Mouse (Mus musculus) forebrain, postnatal 0 days (tissue): ENCODE data around the gene Pgls. TPM values are rescaled to one million over a fixed set of nuclear protein-coding genes. Genes with fewer than 3 reads are reported as not detected.

ENCODE experiments used
- ATAC-seq: fragments of 200-750 bp; cut with Nextera tagmentation; 2 replicates; pipeline ENCODE4 v1.8.0; 2017; ENCODE audit warnings: mild to moderate bottlenecking, moderate library complexity
- DNase-seq: peaks from one replicate; pipeline ENCODE4 v3.0.0-alpha.2; 2015
- H3K27ac ChIP-seq: fragments of 300-500 bp; sonication (generic); 2 replicates; pipeline ENCODE4 v1.5.1; 2014; ENCODE audit warnings: low read depth, mild to moderate bottlenecking, antibody characterized with exemption, low read length, moderate library complexity, mixed read lengths
- H3K27me3 ChIP-seq: fragments of 300-500 bp; sonication (generic); 2 replicates; pipeline ENCODE4 v1.6.1; 2014; ENCODE audit warnings: mild to moderate bottlenecking, low read length, mixed read lengths; ENCODE audit not compliant: insufficient read depth
- H3K36me3 ChIP-seq: fragments of 300-500 bp; sonication (generic); 2 replicates; pipeline ENCODE4 v1.6.1; 2014; ENCODE audit warnings: mild to moderate bottlenecking, moderate library complexity; ENCODE audit not compliant: insufficient read depth
- H3K4me1 ChIP-seq: fragments of 300-500 bp; sonication (generic); 2 replicates; pipeline ENCODE4 v1.6.1; 2014; ENCODE audit warnings: antibody characterized with exemption; ENCODE audit not compliant: insufficient read depth
- H3K4me2 ChIP-seq: fragments of 300-500 bp; sonication (generic); 2 replicates; pipeline ENCODE4 v1.6.1; 2014; ENCODE audit warnings: low read depth, mild to moderate bottlenecking, moderate library complexity
- H3K4me3 ChIP-seq: fragments of 300-500 bp; sonication (generic); 2 replicates; pipeline ENCODE4 v1.5.1; 2014; ENCODE audit warnings: low read depth, low read length, mixed read lengths
- H3K9ac ChIP-seq: fragments of 300-500 bp; sonication (generic); 2 replicates; pipeline ENCODE4 v1.6.1; 2014; ENCODE audit warnings: mild to moderate bottlenecking
- H3K9me3 ChIP-seq: fragments of 300-500 bp; sonication (generic); 2 replicates; pipeline ENCODE4 v1.6.1; 2016; ENCODE audit warnings: low read length
- CTCF ChIP-seq: sonication (generic); IDR thresholded peaks from 2 replicates; pipeline ENCODE4 v1.5.1; 2016; ENCODE audit warnings: antibody characterized with exemption, control low read depth, low read depth
- WGBS: fragments of 180-500 bp; shearing (Covaris S2); extraction: QIAGEN DNeasy Blood & Tissue Kit; methylation state at CpG from one replicate; pipeline ENCODE4 v1.1.7; 2014; 5-methylcytosine and 5-hydroxymethylcytosine counted together
- polyA plus RNA-seq: library from polyadenylated mRNA; unstranded; fragments of >200 nt; fragmentation: Nextera tagmentation; extraction: Ambion mirVana; gene quantifications from 2 replicates; pipeline ENCODE4 v1.2.1, GENCODE M21; 2015
- total RNA-seq: library from RNA; depleted of rRNA; stranded (reverse); fragments of >200 nt; gene quantifications from 2 replicates; pipeline ENCODE4 v1.2.3, GENCODE M21; 2014

Gene Pgls
- total and polyA plus RNA-seq, 2 experiments from 2014 or later, result 248 to 262 TPM

DNA sequence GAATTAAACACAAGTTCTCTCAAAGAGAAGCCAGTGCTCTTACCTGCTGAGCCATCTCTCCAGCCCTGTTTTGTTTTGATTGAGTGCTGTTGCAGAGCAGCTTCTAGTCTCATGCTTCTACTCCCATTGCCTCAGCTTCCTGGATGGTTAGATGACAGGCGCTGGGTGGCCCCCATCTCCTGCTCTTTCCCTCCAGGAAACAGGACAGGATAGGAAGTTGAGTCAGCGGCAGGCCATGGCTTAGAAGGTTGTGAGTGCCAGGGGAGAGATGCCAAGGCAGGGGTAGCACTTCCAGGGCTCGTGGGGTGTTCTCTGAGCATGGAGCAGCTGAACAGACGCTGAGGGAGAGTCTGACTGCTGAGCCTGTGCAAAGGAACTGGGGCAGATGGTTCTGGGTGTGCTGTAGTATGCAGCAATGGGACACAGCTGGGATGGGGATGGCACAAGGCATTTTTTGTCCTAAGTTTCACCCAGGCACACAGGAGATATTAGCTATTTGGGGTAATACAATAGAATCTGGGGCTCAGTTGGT, 14.1 kb upstream of the Pgls start:
- no peak overlapping the region for H3K4me3 ChIP-seq
- peaks cover 16% of the 10 kb centered on the region for H3K36me3 ChIP-seq
- ATAC-seq (no peak), DNase-seq (no peak)
- H3K4me2 ChIP-seq, result no peak overlapping the region
- no peaks in the 10 kb centered on the region for H3K4me1 ChIP-seq
- no peak overlapping the region for H3K9ac ChIP-seq
- no peak overlapping the region for H3K27ac ChIP-seq
- no peak for TF ChIP-seq CTCF
- H3K27me3 ChIP-seq, result no peaks in the 10 kb centered on the region
- 66% methylated on average over 4 of the region's 4 CpGs for WGBS
- H3K9me3 ChIP-seq, result no peaks in the 10 kb centered on the region

DNA sequence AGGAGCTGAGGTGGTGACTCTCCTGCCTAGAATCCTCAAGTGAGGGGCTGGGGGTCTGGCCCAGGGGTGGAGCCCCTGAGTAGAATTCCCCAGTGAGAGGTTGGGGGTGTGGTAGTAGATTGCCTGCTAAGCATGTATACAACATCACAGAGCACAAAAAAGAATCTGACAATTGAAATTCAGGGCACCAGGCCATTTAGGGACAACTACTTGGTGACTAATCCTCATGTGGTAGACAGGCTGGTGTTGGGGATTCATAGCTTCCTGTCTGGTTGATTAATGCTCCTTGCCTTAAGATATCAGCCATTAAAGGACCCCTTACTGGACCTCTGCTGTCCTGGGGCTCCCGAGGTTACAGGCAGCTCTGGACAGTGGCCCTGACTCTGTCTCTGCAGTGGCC, 13.0 kb upstream of the Pgls start:
- Histone ChIP-seq H3K4me3 (no peak overlapping the region), H3K4me1 (no peaks in the 10 kb centered on the region), H3K9me3 (no peaks in the 10 kb centered on the region), H3K36me3 (peaks cover 20% of the 10 kb centered on the region), H3K27ac (no peak overlapping the region), H3K4me2 (no peak overlapping the region), H3K27me3 (no peaks in the 10 kb centered on the region), H3K9ac (no peak overlapping the region)
- no peak for TF ChIP-seq CTCF
- 80% methylated on average over 1 of the region's 1 CpGs for WGBS
- DNase-seq, result no peak
- no peak for ATAC-seq

GRCm38 (mm10) chr8:71579476-71579875, 12.5 kb upstream of the Pgls start:
- Histone ChIP-seq H3K9me3 (no peaks in the 10 kb centered on the region), H3K4me3 (no peak overlapping the region), H3K36me3 (peaks cover 25% of the 10 kb centered on the region), H3K27ac (no peak overlapping the region), H3K9ac (no peak overlapping the region), H3K4me1 (no peaks in the 10 kb centered on the region), H3K27me3 (no peaks in the 10 kb centered on the region), H3K4me2 (no peak overlapping the region)
- DNase-seq, result no peak
- no peak for TF ChIP-seq CTCF
- no peak for ATAC-seq
- WGBS, result 72% methylated on average over 14 of the region's 14 CpGs

DNA sequence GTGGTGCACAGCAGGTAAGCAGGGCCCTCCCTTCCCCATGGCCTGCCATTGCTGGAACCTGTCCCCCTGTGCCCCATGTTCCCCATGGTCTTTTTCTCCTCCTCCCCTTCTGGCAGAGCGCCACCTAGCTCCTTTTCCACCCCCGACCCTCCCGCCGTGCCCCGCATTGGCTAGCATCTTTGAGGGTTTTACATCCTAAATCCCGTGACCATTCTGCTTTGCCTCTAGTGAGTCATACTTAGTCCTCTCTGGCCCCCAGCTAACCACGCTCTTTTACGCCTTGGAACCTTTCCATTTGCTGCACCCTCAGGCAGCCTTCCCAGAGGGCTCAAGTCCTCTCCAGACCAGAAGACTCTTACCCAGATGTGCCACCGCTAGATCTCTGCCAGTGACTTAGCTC, 11.8 kb upstream of the Pgls start:
- Histone ChIP-seq H3K4me1 (no peaks in the 10 kb centered on the region), H3K4me2 (no peak overlapping the region), H3K9me3 (no peaks in the 10 kb centered on the region), H3K27me3 (no peaks in the 10 kb centered on the region), H3K36me3 (peaks cover 32% of the 10 kb centered on the region), H3K27ac (no peak overlapping the region), H3K9ac (no peak overlapping the region), H3K4me3 (no peak overlapping the region)
- DNase-seq (peak; percentile 24), ATAC-seq (no peak)
- TF ChIP-seq CTCF, result no peak
- WGBS, result 25% methylated on average over 9 of the region's 9 CpGs

DNA sequence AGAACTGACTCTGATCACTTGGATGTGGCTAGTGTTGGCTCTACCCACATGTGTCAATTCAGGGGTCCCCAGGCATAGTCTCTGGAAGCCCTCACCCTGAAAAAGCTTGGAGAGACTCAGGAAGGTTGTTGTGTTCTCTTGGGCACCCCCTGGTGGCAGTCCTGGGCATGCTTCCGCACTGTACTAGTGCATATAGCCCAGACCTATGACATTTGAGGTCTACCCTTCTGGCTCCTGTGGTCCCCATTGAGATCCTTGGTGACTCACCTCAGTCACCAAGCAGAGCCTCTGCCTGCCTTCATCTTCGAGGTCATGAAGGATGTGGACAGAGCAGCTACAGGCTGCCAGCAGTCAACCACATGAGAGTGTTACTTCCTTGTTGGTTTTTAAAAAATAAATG, 5.1 kb upstream of the Pgls start:
- peaks cover 30% of the 10 kb centered on the region for H3K36me3 ChIP-seq
- H3K27me3 ChIP-seq, result no peaks in the 10 kb centered on the region
- no peaks in the 10 kb centered on the region for H3K9me3 ChIP-seq
- ATAC-seq (peak; percentile 50), DNase-seq (peak; percentile 71)
- TF ChIP-seq CTCF, result peak; percentile 79
- no peak overlapping the region for H3K27ac ChIP-seq
- H3K9ac ChIP-seq, result no peak overlapping the region
- peaks cover 4% of the 10 kb centered on the region; the same call in 1 of the 2 replicates for H3K4me1 ChIP-seq
- H3K4me3 ChIP-seq, result no peak overlapping the region
- WGBS, result 87% methylated on average over 2 of the region's 2 CpGs
- no peak overlapping the region for H3K4me2 ChIP-seq

DNA sequence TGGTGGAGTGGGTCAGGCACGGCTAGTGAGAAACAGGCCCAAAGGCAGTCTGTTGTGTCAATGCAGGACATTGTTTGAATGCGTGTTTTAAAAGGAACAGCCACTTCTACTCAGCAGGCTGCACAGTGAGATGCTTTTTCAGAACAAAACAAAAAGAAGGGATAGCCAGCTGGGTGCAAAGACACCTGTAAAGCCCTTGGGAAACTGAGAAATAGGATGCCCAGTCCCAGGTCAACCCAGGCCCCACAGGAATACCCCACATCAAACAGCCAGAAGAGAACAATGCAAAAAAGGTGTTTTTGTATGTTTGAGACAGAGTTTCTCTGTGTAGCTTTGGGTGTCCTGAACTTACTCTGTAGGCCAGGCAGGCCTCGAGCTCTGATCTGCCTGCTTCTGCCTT, 3.2 kb upstream of the Pgls start:
- 79% methylated on average over 3 of the region's 3 CpGs for whole genome bisulfite sequencing
- H3K9me3 ChIP-seq, result no peaks in the 10 kb centered on the region
- H3K9ac ChIP-seq, result no peak overlapping the region
- no peak overlapping the region for H3K4me2 ChIP-seq
- H3K36me3 ChIP-seq, result peaks cover 28% of the 10 kb centered on the region
- H3K27me3 ChIP-seq, result no peaks in the 10 kb centered on the region
- TF ChIP-seq CTCF, result no peak
- no peak overlapping the region for H3K4me3 ChIP-seq
- H3K4me1 ChIP-seq, result peaks cover 10% of the 10 kb centered on the region
- no peak for ATAC-seq
- no peak for DNase-seq
- H3K27ac ChIP-seq, result no peak overlapping the region

DNA sequence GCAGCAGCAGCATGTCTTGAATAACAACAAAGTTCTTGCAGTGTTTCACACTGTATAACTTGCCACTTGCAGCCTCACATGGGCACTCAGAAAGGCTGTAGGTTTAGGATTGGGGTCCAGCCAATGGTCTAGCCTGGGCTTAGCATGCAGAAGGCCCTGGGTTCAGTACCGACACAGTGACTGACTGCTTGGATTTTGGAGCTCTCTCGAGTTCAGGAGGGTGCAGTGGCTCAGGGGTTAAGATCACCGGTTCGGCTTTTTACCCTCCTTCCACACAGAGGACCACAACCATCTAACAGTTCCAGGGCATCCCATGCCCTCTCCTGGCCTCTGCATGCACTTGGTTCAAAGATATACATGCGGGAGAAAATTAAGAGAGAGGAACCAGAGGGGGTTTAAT, 959 bp upstream of the Pgls start:
- 22% methylated on average over 5 of the region's 5 CpGs for WGBS

More for the DNA sequence above, 959 bp upstream of the Pgls start:
- TF ChIP-seq CTCF, result no peak
- Histone ChIP-seq H3K4me3 (peak overlapping the region; percentile 76), H3K4me2 (peak overlapping the region; percentile 90), H3K9ac (peak overlapping the region; percentile 89), H3K9me3 (no peaks in the 10 kb centered on the region), H3K27me3 (no peaks in the 10 kb centered on the region), H3K36me3 (peaks cover 10% of the 10 kb centered on the region; the same call in 1 of the 2 replicates), H3K4me1 (peaks cover 10% of the 10 kb centered on the region), H3K27ac (no peak overlapping the region)
- ATAC-seq (no peak), DNase-seq (no peak)
